Mouse (Mus musculus): ENCODE results near the gene Otub1.

DNA sequence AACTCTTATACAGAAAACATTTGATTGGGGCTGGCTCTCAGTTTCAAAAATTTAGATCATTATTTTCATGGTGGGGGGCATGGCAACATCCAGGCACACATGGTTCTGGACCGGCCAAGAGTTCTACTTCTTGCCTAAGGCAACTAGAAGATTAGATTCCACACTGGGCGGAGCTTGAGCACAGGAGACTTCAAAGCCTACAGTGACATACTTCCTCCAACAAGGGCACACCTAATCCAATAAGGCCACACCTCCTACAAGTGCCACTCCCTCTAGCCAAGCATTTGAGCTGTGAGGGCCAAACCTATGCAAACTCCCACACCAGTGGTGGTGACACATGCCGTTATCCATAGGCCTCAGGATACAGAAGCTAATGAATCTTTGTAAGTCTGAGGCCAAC, 39.9 kb upstream of the Otub1 start:
- TF ChIP-seq POLR2A (IDR thresholded peaks at IDR 0.05; ENCODE audit: insufficient read length, low read depth) (no peak), MYOG (IDR thresholded peaks at IDR 0.05; ENCODE audit: control insufficient read depth in 1 of 3, insufficient read depth in 1 of 3, insufficient read length in 2 of 3, low read depth in 2 of 3) (no peak)

Data from myocyte (in vitro differentiated cells).